Mouse (Mus musculus) splenic B cell, adult 2 months (primary cell): Measurements from ENCODE around the gene Slc7a11.

ENCODE experiments used
- DNase-seq: peaks from one replicate; pipeline ENCODE4 v3.0.0-alpha.2; 2011; ENCODE audit warnings: low read depth, low spot score
- H3K27me3 ChIP-seq: 2 replicates; pipeline ENCODE4 v1.6.1; 2012; ENCODE audit warnings: mild to moderate bottlenecking, low read length, moderate library complexity, mixed read lengths; ENCODE audit not compliant: control insufficient read depth, poor library complexity, insufficient read depth, severe bottlenecking
- H3K36me3 ChIP-seq: 2 replicates; pipeline ENCODE4 v1.6.1; 2012; ENCODE audit warnings: mild to moderate bottlenecking, low read length, moderate library complexity, mixed read lengths; ENCODE audit not compliant: control insufficient read depth, poor library complexity, insufficient read depth, severe bottlenecking

Slc7a11 gene

GRCm38 (mm10) chr3:50304137-50304536 is 139.3 kb downstream of the Slc7a11 start:
- no peaks in the 10 kb centered on the region for H3K36me3 ChIP-seq
- peak; percentile 4 for DNase-seq
- H3K27me3 ChIP-seq: no peaks in the 10 kb centered on the region

- H3K36me3 ChIP-seq: no peaks in the 10 kb centered on the region
- no peak for DNase-seq
- no peaks in the 10 kb centered on the region for H3K27me3 ChIP-seq
Observed at GRCm38 (mm10) chr3:50302648-50303047, 140.8 kb downstream of the Slc7a11 start.

- DNase-seq: peak; percentile 24
- no peaks in the 10 kb centered on the region for H3K27me3 ChIP-seq
- no peaks in the 10 kb centered on the region for H3K36me3 ChIP-seq
Observed at GRCm38 (mm10) chr3:50300952-50301303, 142.5 kb downstream of the Slc7a11 start.

- Histone ChIP-seq H3K36me3 (no peaks in the 10 kb centered on the region), H3K27me3 (no peaks in the 10 kb centered on the region)
- no peak for DNase-seq
Observed at GRCm38 (mm10) chr3:50300002-50300951, 143.1 kb downstream of the Slc7a11 start.

- Histone ChIP-seq H3K27me3 (no peaks in the 10 kb centered on the region), H3K36me3 (no peaks in the 10 kb centered on the region)
- DNase-seq: no peak
Observed at GRCm38 (mm10) chr3:50298366-50298991, 144.9 kb downstream of the Slc7a11 start.

GRCm38 (mm10) chr3:50296956-50297355 is 146.5 kb downstream of the Slc7a11 start:
- DNase-seq: no peak
- Histone ChIP-seq H3K36me3 (no peaks in the 10 kb centered on the region), H3K27me3 (no peaks in the 10 kb centered on the region)

- no peaks in the 10 kb centered on the region for H3K36me3 ChIP-seq
- H3K27me3 ChIP-seq: no peaks in the 10 kb centered on the region; the same call in 1 of the 2 replicates
- DNase-seq: no peak
Observed at GRCm38 (mm10) chr3:50275023-50275422, 168.4 kb downstream of the Slc7a11 start.

GRCm38 (mm10) chr3:50272222-50272621 is 171.2 kb downstream of the Slc7a11 start:
- DNase-seq: no peak
- Histone ChIP-seq H3K36me3 (no peaks in the 10 kb centered on the region), H3K27me3 (no peaks in the 10 kb centered on the region)

- Histone ChIP-seq H3K27me3 (no peaks in the 10 kb centered on the region), H3K36me3 (no peaks in the 10 kb centered on the region)
- DNase-seq: no peak
Observed at GRCm38 (mm10) chr3:50269680-50270079, 173.7 kb downstream of the Slc7a11 start.

- Histone ChIP-seq H3K36me3 (no peaks in the 10 kb centered on the region), H3K27me3 (no peaks in the 10 kb centered on the region)
- DNase-seq: no peak
Observed at GRCm38 (mm10) chr3:50262547-50263087, 180.8 kb downstream of the Slc7a11 start.

GRCm38 (mm10) chr3:50262066-50262465 is 181.3 kb downstream of the Slc7a11 start:
- Histone ChIP-seq H3K27me3 (no peaks in the 10 kb centered on the region), H3K36me3 (no peaks in the 10 kb centered on the region)
- no peak for DNase-seq

GRCm38 (mm10) chr3:50260667-50261066 is 182.7 kb downstream of the Slc7a11 start:
- Histone ChIP-seq H3K36me3 (no peaks in the 10 kb centered on the region), H3K27me3 (no peaks in the 10 kb centered on the region)
- no peak for DNase-seq

GRCm38 (mm10) chr3:50258852-50259251 is 184.6 kb downstream of the Slc7a11 start:
- no peak for DNase-seq
- no peaks in the 10 kb centered on the region for H3K36me3 ChIP-seq
- no peaks in the 10 kb centered on the region for H3K27me3 ChIP-seq

GRCm38 (mm10) chr3:50249598-50250300 is 193.7 kb downstream of the Slc7a11 start:
- Histone ChIP-seq H3K36me3 (no peaks in the 10 kb centered on the region), H3K27me3 (no peaks in the 10 kb centered on the region)
- DNase-seq: no peak

- Histone ChIP-seq H3K27me3 (no peaks in the 10 kb centered on the region), H3K36me3 (no peaks in the 10 kb centered on the region)
- DNase-seq: no peak
Observed at GRCm38 (mm10) chr3:50235990-50236389, 207.4 kb downstream of the Slc7a11 start.
